Mouse (Mus musculus) liver, embryonic 15.5 days (tissue): ENCODE data around the gene Pla2r1. TPM values are rescaled to one million over a fixed set of nuclear protein-coding genes. Genes with fewer than 3 reads are reported as not detected.

Experiments
- ATAC-seq: fragments of 200-750 bp; cut with Nextera tagmentation; 2 replicates; pipeline ENCODE4 v1.8.0; 2017; ENCODE audit warnings: moderate number of reproducible peaks, mild to moderate bottlenecking, moderate library complexity; ENCODE audit not compliant: insufficient read depth
- H3K27ac ChIP-seq: fragments of 300-500 bp; sonication (generic); replicated peaks from 2 replicates; pipeline ENCODE4 v1.5.1; 2015; ENCODE audit warnings: mild to moderate bottlenecking, inconsistent platforms
- H3K27me3 ChIP-seq: fragments of 300-500 bp; sonication (generic); 2 replicates; pipeline ENCODE4 v1.6.1; 2015; ENCODE audit warnings: mild to moderate bottlenecking, inconsistent platforms
- H3K36me3 ChIP-seq: fragments of 300-500 bp; sonication (generic); replicated peaks from 2 replicates; pipeline ENCODE4 v1.6.1; 2015; ENCODE audit warnings: moderate library complexity, mild to moderate bottlenecking, inconsistent platforms
- H3K4me1 ChIP-seq: fragments of 300-500 bp; sonication (generic); replicated peaks from 2 replicates; pipeline ENCODE4 v1.6.1; 2015; ENCODE audit warnings: inconsistent platforms
- H3K4me2 ChIP-seq: fragments of 300-500 bp; sonication (generic); 2 replicates; pipeline ENCODE4 v1.6.1; 2015; ENCODE audit warnings: moderate library complexity, mild to moderate bottlenecking, inconsistent platforms
- H3K4me3 ChIP-seq: fragments of 300-500 bp; sonication (generic); replicated peaks from 2 replicates; pipeline ENCODE4 v1.5.1; 2015; ENCODE audit warnings: mild to moderate bottlenecking, inconsistent platforms
- H3K9ac ChIP-seq: fragments of 300-500 bp; sonication (generic); 2 replicates; pipeline ENCODE4 v1.6.1; 2015; ENCODE audit warnings: moderate library complexity, mild to moderate bottlenecking, inconsistent platforms
- H3K9me3 ChIP-seq: fragments of 300-500 bp; sonication (generic); replicated peaks from 2 replicates; pipeline ENCODE4 v1.6.1; 2016; ENCODE audit warnings: inconsistent platforms
- WGBS: fragments of 180-500 bp; shearing (Covaris S2); methylation state at CpG from one replicate; pipeline ENCODE4 v1.1.7; 2015; ENCODE audit warnings: mixed read lengths; ENCODE audit not compliant: insufficient replicate concordance; 5-methylcytosine and 5-hydroxymethylcytosine counted together
- polyA plus RNA-seq: library from polyadenylated mRNA; unstranded; fragments of >200 nt; fragmentation: Nextera tagmentation; extraction: Ambion mirVana; gene quantifications from 2 replicates; pipeline ENCODE4 v1.2.1, GENCODE M21; 2015

The Pla2r1 gene
- polyA plus RNA-seq, 1 experiment from 2014 or later = 0.23 TPM

GRCm38 (mm10) chr2:60401694-60402093 lies 151.4 kb downstream of the Pla2r1 start:
- ATAC-seq = no peak
- H3K36me3 ChIP-seq = no peaks in the 10 kb centered on the region
- H3K27me3 ChIP-seq = no peaks in the 10 kb centered on the region

GRCm38 (mm10) chr2:60393786-60394185 lies 159.3 kb downstream of the Pla2r1 start:
- ATAC-seq = no peak
- no peak overlapping the region for H3K4me2 ChIP-seq
- no peaks in the 10 kb centered on the region for H3K27me3 ChIP-seq
- H3K4me1 ChIP-seq = no peaks in the 10 kb centered on the region
- no peaks in the 10 kb centered on the region for H3K36me3 ChIP-seq
- H3K9me3 ChIP-seq = no peaks in the 10 kb centered on the region
- no peak overlapping the region for H3K9ac ChIP-seq
- H3K27ac ChIP-seq = no peak overlapping the region
- H3K4me3 ChIP-seq = no peak overlapping the region
- WGBS = 41% methylated on average over 6 of the region's 6 CpGs

More at GRCm38 (mm10) chr2:60401694-60402093, 151.4 kb downstream of the Pla2r1 start:
- 48% methylated on average over 5 of the region's 5 CpGs for WGBS
- Histone ChIP-seq H3K9ac (no peak overlapping the region), H3K4me2 (no peak overlapping the region), H3K9me3 (no peaks in the 10 kb centered on the region), H3K4me3 (no peak overlapping the region), H3K27ac (no peak overlapping the region), H3K4me1 (0 out of 2 replicates have a peak, but pooled peaks cover 5% of the 10 kb centered on the region)

- H3K9ac ChIP-seq = no peak overlapping the region
- no peak overlapping the region for H3K27ac ChIP-seq
- no peaks in the 10 kb centered on the region for H3K9me3 ChIP-seq
- no peaks in the 10 kb centered on the region for H3K36me3 ChIP-seq
- no peak overlapping the region for H3K4me2 ChIP-seq
- no peak for ATAC-seq
- no peak overlapping the region for H3K4me3 ChIP-seq
- H3K27me3 ChIP-seq = no peaks in the 10 kb centered on the region
- 60% methylated on average over 4 of the region's 4 CpGs for WGBS
- no peaks in the 10 kb centered on the region for H3K4me1 ChIP-seq
Measured at GRCm38 (mm10) chr2:60392286-60392685, 160.8 kb downstream of the Pla2r1 start.

GRCm38 (mm10) chr2:60387363-60387762 lies 165.7 kb downstream of the Pla2r1 start:
- Histone ChIP-seq H3K4me2 (no peak overlapping the region), H3K4me3 (no peak overlapping the region), H3K9me3 (no peaks in the 10 kb centered on the region), H3K4me1 (peaks cover 13% of the 10 kb centered on the region), H3K27ac (no peak overlapping the region), H3K9ac (no peak overlapping the region), H3K27me3 (peaks cover 17% of the 10 kb centered on the region), H3K36me3 (no peaks in the 10 kb centered on the region)
- 30% methylated on average over 3 of the region's 3 CpGs for WGBS
- ATAC-seq = no peak

GRCm38 (mm10) chr2:60386835-60387234 lies 166.3 kb downstream of the Pla2r1 start:
- Histone ChIP-seq H3K4me3 (no peak overlapping the region), H3K27me3 (peaks cover 22% of the 10 kb centered on the region), H3K9ac (no peak overlapping the region), H3K4me2 (no peak overlapping the region), H3K36me3 (no peaks in the 10 kb centered on the region), H3K27ac (no peak overlapping the region), H3K4me1 (peaks cover 13% of the 10 kb centered on the region), H3K9me3 (no peaks in the 10 kb centered on the region)
- WGBS = 50% methylated on average over 2 of the region's 2 CpGs
- no peak for ATAC-seq

GRCm38 (mm10) chr2:60384763-60385085 lies 168.4 kb downstream of the Pla2r1 start:
- Histone ChIP-seq H3K36me3 (no peaks in the 10 kb centered on the region), H3K27ac (no peak overlapping the region), H3K9ac (no peak overlapping the region), H3K4me1 (peaks cover 13% of the 10 kb centered on the region), H3K4me3 (no peak overlapping the region), H3K4me2 (no peak overlapping the region), H3K27me3 (peaks cover 25% of the 10 kb centered on the region), H3K9me3 (no peaks in the 10 kb centered on the region)
- no peak for ATAC-seq

- peaks cover 13% of the 10 kb centered on the region for H3K4me1 ChIP-seq
- H3K4me3 ChIP-seq = no peak overlapping the region
- no peaks in the 10 kb centered on the region for H3K9me3 ChIP-seq
- H3K4me2 ChIP-seq = no peak overlapping the region
- no peak overlapping the region for H3K9ac ChIP-seq
- H3K36me3 ChIP-seq = no peaks in the 10 kb centered on the region
- WGBS = 49% methylated on average over 7 of the region's 7 CpGs
- no peak for ATAC-seq
- H3K27me3 ChIP-seq = peaks cover 25% of the 10 kb centered on the region
- H3K27ac ChIP-seq = no peak overlapping the region
Measured at GRCm38 (mm10) chr2:60384083-60384762, 168.9 kb downstream of the Pla2r1 start.

- Histone ChIP-seq H3K27ac (0 out of 2 replicates have a peak within 1 kb of the TSS, but pooled peaks have one; percentile 33), H3K4me1 (peaks cover 13% of the 10 kb centered on the region), H3K9me3 (no peaks in the 10 kb centered on the region), H3K4me3 (peak within 1 kb of the TSS; percentile 58), H3K36me3 (no peaks in the 10 kb centered on the region), H3K4me2 (peak within 1 kb of the TSS; percentile 75), H3K9ac (peak within 1 kb of the TSS; percentile 40; the same call in 1 of the 2 replicates), H3K27me3 (peaks cover 25% of the 10 kb centered on the region)
- ATAC-seq = peak; percentile 88
- WGBS = 2% methylated on average over 46 of the region's 46 CpGs
Measured at GRCm38 (mm10) chr2:60382858-60383669, 170.0 kb downstream of the Pla2r1 start, which contains the start of gene Ly75. TSS of gene Ly75 (minus strand) at chr2:60383303.

GRCm38 (mm10) chr2:60382346-60382745 lies 170.8 kb downstream of the Pla2r1 start:
- 24% methylated on average over 3 of the region's 3 CpGs for WGBS
- Histone ChIP-seq H3K27ac (0 out of 2 replicates have a peak overlapping the region, but pooled peaks have one; percentile 33), H3K4me1 (peaks cover 13% of the 10 kb centered on the region), H3K4me2 (peak overlapping the region; percentile 75), H3K27me3 (peaks cover 25% of the 10 kb centered on the region), H3K9me3 (no peaks in the 10 kb centered on the region), H3K36me3 (no peaks in the 10 kb centered on the region), H3K4me3 (peak overlapping the region; percentile 58), H3K9ac (peak overlapping the region; percentile 40; the same call in 1 of the 2 replicates)
- ATAC-seq = no peak

- no peak overlapping the region for H3K4me3 ChIP-seq
- no peak for ATAC-seq
- H3K27me3 ChIP-seq = peaks cover 7% of the 10 kb centered on the region
- H3K27ac ChIP-seq = no peak overlapping the region
- H3K4me2 ChIP-seq = no peak overlapping the region
- no peaks in the 10 kb centered on the region for H3K4me1 ChIP-seq
- no peak overlapping the region for H3K9ac ChIP-seq
- H3K9me3 ChIP-seq = no peaks in the 10 kb centered on the region
- no peaks in the 10 kb centered on the region for H3K36me3 ChIP-seq
- 53% methylated on average over 5 of the region's 5 CpGs for WGBS
Measured at GRCm38 (mm10) chr2:60377260-60377659, 175.8 kb downstream of the Pla2r1 start.

GRCm38 (mm10) chr2:60375608-60376107 lies 177.4 kb downstream of the Pla2r1 start:
- Histone ChIP-seq H3K9me3 (no peaks in the 10 kb centered on the region), H3K27ac (no peak overlapping the region), H3K36me3 (no peaks in the 10 kb centered on the region), H3K4me2 (no peak overlapping the region), H3K4me3 (no peak overlapping the region), H3K4me1 (no peaks in the 10 kb centered on the region), H3K9ac (no peak overlapping the region), H3K27me3 (no peaks in the 10 kb centered on the region)
- no peak for ATAC-seq
- 80% methylated on average over 15 of the region's 15 CpGs for WGBS
